Mouse (Mus musculus) small intestine, adult 2 months (tissue): ENCODE measurements around the gene Rap1a. TPM values are rescaled to one million over a fixed set of nuclear protein-coding genes. Genes with fewer than 3 reads are reported as not detected.

Source experiments
- H3K27ac ChIP-seq: fragments of 200-500 bp; 2 replicates; pipeline ENCODE4 v1.5.1; 2012; ENCODE audit warnings: low read depth, low read length, control low read depth, inconsistent platforms; ENCODE audit not compliant: insufficient read depth
- H3K27me3 ChIP-seq: fragments of 200-500 bp; 2 replicates; pipeline ENCODE4 v1.6.1; 2012; ENCODE audit warnings: mild to moderate bottlenecking, moderate library complexity, low read length, inconsistent platforms; ENCODE audit not compliant: control insufficient read depth, insufficient read depth
- H3K36me3 ChIP-seq: fragments of 200-500 bp; 2 replicates; pipeline ENCODE4 v1.6.1; 2012; ENCODE audit warnings: mild to moderate bottlenecking, low read length, control low read depth, inconsistent platforms; ENCODE audit not compliant: control insufficient read depth, insufficient read depth
- H3K4me1 ChIP-seq: fragments of 200-500 bp; 2 replicates; pipeline ENCODE4 v1.6.1; 2012; ENCODE audit warnings: low read length, inconsistent platforms, mixed read lengths; ENCODE audit not compliant: control insufficient read depth, insufficient read depth, insufficient read length
- H3K4me3 ChIP-seq: fragments of 200-500 bp; 2 replicates; pipeline ENCODE4 v1.5.1; 2012; ENCODE audit warnings: low read depth, mild to moderate bottlenecking, control low read depth, inconsistent platforms, low read length, moderate library complexity
- CTCF ChIP-seq: fragments of 200-500 bp; IDR thresholded peaks from 2 replicates; pipeline ENCODE4 v1.5.1; 2012; ENCODE audit warnings: low read depth, mild to moderate bottlenecking, control low read depth, inconsistent platforms, low read length, moderate library complexity, mixed read lengths; ENCODE audit not compliant: insufficient replicate concordance, insufficient read length; ENCODE audit errors: extremely low read depth
- POLR2A ChIP-seq: fragments of 200-500 bp; IDR thresholded peaks from 2 replicates; pipeline ENCODE4 v1.6.1; 2012; ENCODE audit warnings: low read depth, mild to moderate bottlenecking, control low read depth, inconsistent platforms, low read length, moderate library complexity
- WGBS: fragments of 180-500 bp; shearing (Covaris S2); methylation state at CpG from one replicate; pipeline ENCODE4 v1.1.7; 2018; 5-methylcytosine and 5-hydroxymethylcytosine counted together
- polyA plus RNA-seq: library from polyadenylated mRNA; depleted of rRNA; stranded (reverse); fragments of >200 nt; gene quantifications from 2 replicates; pipeline ENCODE4 v1.2.3, GENCODE M21; 2012

Gene Rap1a
- polyA plus RNA-seq, 1 experiment = 0.89 TPM

- no peak for TF ChIP-seq POLR2A
- no peak for TF ChIP-seq CTCF
- no peak overlapping the region for H3K4me3 ChIP-seq
- peaks cover under 1% of the 10 kb centered on the region; the same call in 1 of the 2 replicates for H3K4me1 ChIP-seq
- 59% methylated on average over 6 of the region's 6 CpGs for WGBS
- H3K27me3 ChIP-seq = no peaks in the 10 kb centered on the region
- no peaks in the 10 kb centered on the region for H3K36me3 ChIP-seq
- no peak overlapping the region for H3K27ac ChIP-seq
These were observed 32.6 kb downstream of the Rap1a start for GRCm38 (mm10) chr3:105768529-105768928.

- whole genome bisulfite sequencing = 55% methylated on average over 4 of the region's 4 CpGs
These were observed 37.8 kb downstream of the Rap1a start for GRCm38 (mm10) chr3:105763132-105763851.

GRCm38 (mm10) chr3:105760063-105760462, 41.1 kb downstream of the Rap1a start:
- TF ChIP-seq POLR2A (no peak), CTCF (no peak)
- 0 out of 2 replicates have a peak, but pooled peaks cover 1% of the 10 kb centered on the region for H3K36me3 ChIP-seq
- H3K4me3 ChIP-seq = no peak overlapping the region
- peaks cover 5% of the 10 kb centered on the region; the same call in 1 of the 2 replicates for H3K4me1 ChIP-seq
- no peaks in the 10 kb centered on the region for H3K27me3 ChIP-seq
- 76% methylated on average over 3 of the region's 3 CpGs for WGBS
- no peak overlapping the region for H3K27ac ChIP-seq

More at GRCm38 (mm10) chr3:105763132-105763851, 37.8 kb downstream of the Rap1a start:
- H3K27ac ChIP-seq = no peak overlapping the region
- H3K4me1 ChIP-seq = peaks cover 3% of the 10 kb centered on the region; the same call in 1 of the 2 replicates
- 0 out of 2 replicates have a peak, but pooled peaks cover 1% of the 10 kb centered on the region for H3K36me3 ChIP-seq
- TF ChIP-seq POLR2A (no peak), CTCF (no peak)
- no peaks in the 10 kb centered on the region for H3K27me3 ChIP-seq
- no peak overlapping the region for H3K4me3 ChIP-seq

GRCm38 (mm10) chr3:105758658-105759057, 42.5 kb downstream of the Rap1a start:
- Histone ChIP-seq H3K4me1 (peaks cover 5% of the 10 kb centered on the region; the same call in 1 of the 2 replicates), H3K36me3 (0 out of 2 replicates have a peak, but pooled peaks cover 1% of the 10 kb centered on the region), H3K27me3 (no peaks in the 10 kb centered on the region), H3K27ac (no peak overlapping the region), H3K4me3 (no peak overlapping the region)
- WGBS = 87% methylated on average over 4 of the region's 4 CpGs
- TF ChIP-seq CTCF (no peak), POLR2A (no peak)

- Histone ChIP-seq H3K4me3 (no peak overlapping the region), H3K4me1 (peaks cover 2% of the 10 kb centered on the region; the same call in 1 of the 2 replicates), H3K36me3 (no peaks in the 10 kb centered on the region), H3K27me3 (no peaks in the 10 kb centered on the region), H3K27ac (no peak overlapping the region)
- TF ChIP-seq CTCF (no peak), POLR2A (no peak)
These were observed 43.0 kb downstream of the Rap1a start for GRCm38 (mm10) chr3:105758098-105758497.

GRCm38 (mm10) chr3:105757323-105758083, 43.6 kb downstream of the Rap1a start:
- no peak overlapping the region for H3K27ac ChIP-seq
- WGBS = 44% methylated on average over 6 of the region's 6 CpGs
- H3K36me3 ChIP-seq = no peaks in the 10 kb centered on the region
- 0 out of 2 replicates have a peak, but pooled peaks cover 2% of the 10 kb centered on the region for H3K4me1 ChIP-seq
- TF ChIP-seq POLR2A = no peak
- TF ChIP-seq CTCF = no peak
- H3K27me3 ChIP-seq = no peaks in the 10 kb centered on the region
- H3K4me3 ChIP-seq = no peak overlapping the region

GRCm38 (mm10) chr3:105756505-105756904, 44.6 kb downstream of the Rap1a start:
- Histone ChIP-seq H3K36me3 (no peaks in the 10 kb centered on the region), H3K27me3 (no peaks in the 10 kb centered on the region), H3K27ac (no peak overlapping the region), H3K4me3 (no peak overlapping the region), H3K4me1 (0 out of 2 replicates have a peak, but pooled peaks cover 2% of the 10 kb centered on the region)
- no peak for TF ChIP-seq POLR2A
- TF ChIP-seq CTCF = no peak
- 60% methylated on average over 2 of the region's 2 CpGs for whole genome bisulfite sequencing
